Mouse (Mus musculus) MEL (cell line): ENCODE results near the gene Hsf5. TPM values are rescaled to one million over a fixed set of nuclear protein-coding genes. Genes with fewer than 3 reads are reported as not detected.

Experiments
- DNase-seq: peaks from one replicate; pipeline ENCODE4 v3.0.0; 2011; ENCODE audit warnings: low read depth, low spot score
- H3K27ac ChIP-seq: 2 replicates; pipeline ENCODE4 v1.5.1; 2012; ENCODE audit warnings: low read depth, mild to moderate bottlenecking, control low read depth, low read length, moderate library complexity; ENCODE audit not compliant: control insufficient read depth
- H3K27me3 ChIP-seq, 2 experiments: fragments of 150-350 bp in 1 of 2; sonication (generic) in 1 of 2; 2 replicates each; pipeline ENCODE4 v1.6.1; 2012; ENCODE audit warnings: low read length in 2 of 2, mild to moderate bottlenecking in 2 of 2, improper control_type of control experiment in 1 of 2, moderate library complexity in 1 of 2; ENCODE audit not compliant: insufficient read depth in 2 of 2, control insufficient read depth in 1 of 2
- H3K36me3 ChIP-seq, 2 experiments: 2 replicates each; pipeline ENCODE4 v1.6.1; 2012 to 2014; ENCODE audit warnings: low read length in 2 of 2, improper control_type of control experiment in 1 of 2, inconsistent platforms in 1 of 2, mild to moderate bottlenecking in 1 of 2; ENCODE audit not compliant: insufficient read depth in 2 of 2, control insufficient read depth in 1 of 2
- H3K4me1 ChIP-seq, 2 experiments: fragments of 150-350 bp in 1 of 2; sonication (generic) in 1 of 2; 2 replicates each; pipeline ENCODE4 v1.6.1; 2012; ENCODE audit warnings: low read length in 2 of 2, improper control_type of control experiment in 1 of 2, mild to moderate bottlenecking in 1 of 2; ENCODE audit not compliant: insufficient read depth in 2 of 2, control insufficient read depth in 1 of 2
- H3K4me3 ChIP-seq, 2 experiments: fragments of 150-350 bp in 1 of 2; sonication (generic) in 1 of 2; 2 replicates each; pipeline ENCODE4 v1.5.1; 2012; ENCODE audit warnings: low read depth in 2 of 2, low read length in 2 of 2, mild to moderate bottlenecking in 2 of 2, moderate library complexity in 2 of 2, control low read depth in 1 of 2, improper control_type of control experiment in 1 of 2; ENCODE audit not compliant: control insufficient read depth in 1 of 2, insufficient read depth in 1 of 2
- H3K79me2 ChIP-seq: 2 replicates; pipeline ENCODE4 v1.6.1; 2012; ENCODE audit warnings: mild to moderate bottlenecking, low read length, moderate library complexity; ENCODE audit not compliant: control insufficient read depth, poor library complexity, insufficient read depth
- H3K9ac ChIP-seq: 2 replicates; pipeline ENCODE4 v1.6.1; 2012; ENCODE audit warnings: low read depth, mild to moderate bottlenecking, control low read depth, low read length, moderate library complexity; ENCODE audit not compliant: control insufficient read depth, poor library complexity, severe bottlenecking
- H3K9me3 ChIP-seq: fragments of 150-350 bp; sonication (generic); replicated peaks from 2 replicates; pipeline ENCODE4 v1.6.1; 2012; ENCODE audit warnings: mild to moderate bottlenecking, low read length, improper control_type of control experiment, moderate library complexity; ENCODE audit not compliant: insufficient read depth
- CHD1 ChIP-seq: IDR thresholded peaks from 2 replicates; pipeline ENCODE4 v1.6.1; 2012; ENCODE audit warnings: low read depth, mild to moderate bottlenecking, inconsistent platforms, low read length, improper control_type of control experiment
- E2F4 ChIP-seq: IDR thresholded peaks from 2 replicates; pipeline ENCODE4 v1.6.1; 2011; ENCODE audit warnings: low read depth, low read length, improper control_type of control experiment, borderline replicate concordance
- ELF1 ChIP-seq: IDR thresholded peaks from 2 replicates; pipeline ENCODE4 v1.6.1; 2014; ENCODE audit warnings: low read depth, mild to moderate bottlenecking, inconsistent platforms, low read length, improper control_type of control experiment, moderate library complexity
- EP300 ChIP-seq, 2 experiments: IDR thresholded peaks; 2 replicates each; pipeline ENCODE4 v1.6.1; 2011; ENCODE audit warnings: improper control_type of control experiment in 2 of 2, low read length in 2 of 2, low read depth in 1 of 2, mild to moderate bottlenecking in 1 of 2
- ETS1 ChIP-seq: IDR thresholded peaks from 2 replicates; pipeline ENCODE4 v1.6.1; 2012; ENCODE audit warnings: low read depth, mild to moderate bottlenecking, inconsistent platforms, low read length, improper control_type of control experiment, moderate library complexity
- GABPA ChIP-seq: IDR thresholded peaks from 2 replicates; pipeline ENCODE4 v1.6.1; 2012; ENCODE audit warnings: low read depth, mild to moderate bottlenecking, inconsistent platforms, low read length, improper control_type of control experiment, moderate library complexity
- GATA1 ChIP-seq: IDR thresholded peaks from 2 replicates; pipeline ENCODE4 v1.6.1; 2011; ENCODE audit warnings: low read depth, low read length, improper control_type of control experiment
- HCFC1 ChIP-seq: IDR thresholded peaks from 2 replicates; pipeline ENCODE4 v1.6.1; 2012; ENCODE audit warnings: low read depth, mild to moderate bottlenecking, inconsistent platforms, low read length, improper control_type of control experiment, moderate library complexity
- KAT2A ChIP-seq: conservative IDR thresholded peaks from 2 replicates; pipeline ENCODE4 v1.6.1; 2012; ENCODE audit warnings: low read depth, low read length, improper control_type of control experiment, inconsistent platforms
- MAFK ChIP-seq: IDR thresholded peaks from 2 replicates; pipeline ENCODE4 v1.6.1; 2011; ENCODE audit warnings: low read depth, mild to moderate bottlenecking, low read length, improper control_type of control experiment, borderline replicate concordance
- MAX ChIP-seq: IDR thresholded peaks from 2 replicates; pipeline ENCODE4 v1.6.1; 2011; ENCODE audit warnings: low read length, improper control_type of control experiment
- MEF2A ChIP-seq: IDR thresholded peaks from 2 replicates; pipeline ENCODE4 v1.6.1; 2014; ENCODE audit warnings: low read depth, mild to moderate bottlenecking, inconsistent platforms, low read length, improper control_type of control experiment; ENCODE audit not compliant: poor library complexity, insufficient replicate concordance, severe bottlenecking; ENCODE audit errors: extremely low read depth
- MYC ChIP-seq: IDR thresholded peaks from 2 replicates; pipeline ENCODE4 v1.6.1; 2011; ENCODE audit warnings: low read depth, mild to moderate bottlenecking, low read length, improper control_type of control experiment, moderate library complexity
- NRF1 ChIP-seq: IDR thresholded peaks from 2 replicates; pipeline ENCODE4 v1.6.1; 2014; ENCODE audit warnings: low read depth, mild to moderate bottlenecking, inconsistent platforms, low read length, improper control_type of control experiment, moderate library complexity; ENCODE audit not compliant: poor library complexity, insufficient read depth, severe bottlenecking
- POLR2A ChIP-seq, 2 experiments: IDR thresholded peaks; 2 replicates each; pipeline ENCODE4 v1.6.1; 2011 to 2012; ENCODE audit warnings: low read length in 2 of 2, mild to moderate bottlenecking in 2 of 2, control low read depth in 1 of 2, improper control_type of control experiment in 1 of 2, low read depth in 1 of 2, moderate library complexity in 1 of 2; ENCODE audit not compliant: control insufficient read depth in 1 of 2, insufficient read depth in 1 of 2, poor library complexity in 1 of 2
- POLR2AphosphoS5 ChIP-seq: IDR thresholded peaks from 2 replicates; pipeline ENCODE4 v1.6.1; 2012; ENCODE audit warnings: low read depth, borderline replicate concordance, mild to moderate bottlenecking, inconsistent platforms, low read length, moderate library complexity, mixed read lengths
- RCOR1 ChIP-seq: IDR thresholded peaks from 2 replicates; pipeline ENCODE4 v1.6.1; 2012; ENCODE audit warnings: low read depth, mild to moderate bottlenecking, inconsistent platforms, low read length, improper control_type of control experiment
- TBP ChIP-seq: IDR thresholded peaks from 2 replicates; pipeline ENCODE4 v1.8.0; 2011; ENCODE audit warnings: low read depth, low read length, improper control_type of control experiment
- UBTF ChIP-seq: IDR thresholded peaks from 2 replicates; pipeline ENCODE4 v1.6.1; 2012; ENCODE audit warnings: low read depth, mild to moderate bottlenecking, inconsistent platforms, low read length, improper control_type of control experiment, moderate library complexity, borderline replicate concordance; ENCODE audit not compliant: insufficient read depth
- USF1 ChIP-seq: IDR thresholded peaks from 2 replicates; pipeline ENCODE4 v1.6.1; 2014; ENCODE audit warnings: low read depth, mild to moderate bottlenecking, inconsistent platforms, low read length, improper control_type of control experiment, moderate library complexity
- ZC3H11A ChIP-seq: IDR thresholded peaks from 2 replicates; pipeline ENCODE4 v1.6.1; 2012; ENCODE audit warnings: low read depth, mild to moderate bottlenecking, inconsistent platforms, low read length, improper control_type of control experiment
- ZKSCAN1 ChIP-seq: IDR thresholded peaks from 2 replicates; pipeline ENCODE4 v1.6.1; 2012; ENCODE audit warnings: low read depth, mild to moderate bottlenecking, inconsistent platforms, low read length, improper control_type of control experiment, moderate library complexity
- ZNF384 ChIP-seq: IDR thresholded peaks from 2 replicates; pipeline ENCODE4 v1.6.1; 2012; ENCODE audit warnings: low read depth, mild to moderate bottlenecking, inconsistent platforms, low read length, improper control_type of control experiment
- polyA plus RNA-seq, 2 experiments: library from polyadenylated mRNA; stranded (reverse) in 1 of 2; unstranded in 1 of 2; fragments of >175 nt in 1 of 2; fragments of >200 nt in 1 of 2; gene quantifications; 2 replicates each; pipeline versions ENCODE4 v1.2.1 to v1.2.4; 2012; ENCODE audit warnings: low replicate concordance in 2 of 2, low read depth in 1 of 2; ENCODE audit not compliant: insufficient read length in 2 of 2, insufficient read depth in 1 of 2, missing spikeins in 1 of 2
- total RNA-seq: library from RNA; depleted of rRNA; stranded (reverse); fragments of 300-350 nt; gene quantifications from 2 replicates; pipeline ENCODE4 v1.2.3, GENCODE M21; 2012

Gene Hsf5
- total and polyA plus RNA-seq, 3 experiments, result 0.03 TPM; not detected in 2

- H3K9ac ChIP-seq, result peak overlapping the region; percentile 69
- TF ChIP-seq MAFK (peak; percentile 64; the same call in 1 of the 2 replicates), ZC3H11A (no peak), MAX (no peak), POLR2A (IDR thresholded peaks at IDR 0.05; ENCODE audit: control insufficient read depth in 1 of 2, insufficient read depth in 1 of 2, low read depth in 1 of 2, low read length in 2 of 2, poor library complexity in 1 of 2) (0 out of 4 replicates have a peak, but pooled peaks of 1 of the 2 experiments have one; percentile 4), ZNF384 (peak; percentile 50)
- H3K27me3 ChIP-seq, result no peaks in the 10 kb centered on the region
- H3K9me3 ChIP-seq, result no peaks in the 10 kb centered on the region
- peaks cover 0 to 13% of the 10 kb centered on the region in 2 experiments; a peak in 2 of 4 replicates for H3K36me3 ChIP-seq
- peak; percentile 48 for DNase-seq
- H3K27ac ChIP-seq, result peak overlapping the region; percentile 56
- H3K79me2 ChIP-seq, result peaks cover 26% of the 10 kb centered on the region
- peaks cover 5 to 17% of the 10 kb centered on the region in 2 experiments; a peak in 3 of 4 replicates for H3K4me1 ChIP-seq
- H3K4me3 ChIP-seq, result peak overlapping the region; percentile 65 to 83
Measured at GRCm38 (mm10) chr11:87592713-87593598, 24.0 kb upstream of the Hsf5 start.

GRCm38 (mm10) chr11:87595327-87595841 is 21.6 kb upstream of the Hsf5 start:
- Histone ChIP-seq H3K27ac (no peak overlapping the region), H3K27me3 (no peaks in the 10 kb centered on the region), H3K4me3 (no peak overlapping the region), H3K36me3 (peaks cover 2 to 10% of the 10 kb centered on the region in 2 experiments), H3K79me2 (peaks cover 26% of the 10 kb centered on the region), H3K4me1 (peaks cover 3 to 11% of the 10 kb centered on the region in 2 experiments; a peak in 3 of 4 replicates), H3K9me3 (no peaks in the 10 kb centered on the region), H3K9ac (no peak overlapping the region)
- no peak for DNase-seq
- TF ChIP-seq RCOR1 (no peak), EP300 (IDR thresholded peaks at IDR 0.05; ENCODE audit: low read depth in 1 of 2, low read length in 2 of 2) (no peak), UBTF (no peak), ELF1 (no peak), USF1 (no peak), ZKSCAN1 (no peak), CHD1 (no peak), E2F4 (no peak), HCFC1 (no peak), ETS1 (no peak), TBP (no peak), GABPA (no peak), MEF2A (no peak), MYC (no peak), NRF1 (no peak), KAT2A (no peak), POLR2AphosphoS5 (no peak), GATA1 (no peak)
